Mouse (Mus musculus): ENCODE results near the gene Grk2.

Gene Grk2

GRCm38 (mm10) chr19:4303640-4303995 lies 2.4 kb downstream of the Grk2 start:
- DNase-seq (ENCODE audit: low spot score in 2 of 2): no peak

GRCm38 (mm10) chr19:4302936-4303639 lies 2.9 kb downstream of the Grk2 start:
- no peak for DNase-seq (ENCODE audit: low spot score in 2 of 2)

GRCm38 (mm10) chr19:4301735-4302651 lies 4.0 kb downstream of the Grk2 start:
- DNase-seq (ENCODE audit: low spot score in 2 of 2): no peak

GRCm38 (mm10) chr19:4300852-4301734 lies 4.9 kb downstream of the Grk2 start:
- no peak for DNase-seq (ENCODE audit: low spot score in 2 of 2)

DNA sequence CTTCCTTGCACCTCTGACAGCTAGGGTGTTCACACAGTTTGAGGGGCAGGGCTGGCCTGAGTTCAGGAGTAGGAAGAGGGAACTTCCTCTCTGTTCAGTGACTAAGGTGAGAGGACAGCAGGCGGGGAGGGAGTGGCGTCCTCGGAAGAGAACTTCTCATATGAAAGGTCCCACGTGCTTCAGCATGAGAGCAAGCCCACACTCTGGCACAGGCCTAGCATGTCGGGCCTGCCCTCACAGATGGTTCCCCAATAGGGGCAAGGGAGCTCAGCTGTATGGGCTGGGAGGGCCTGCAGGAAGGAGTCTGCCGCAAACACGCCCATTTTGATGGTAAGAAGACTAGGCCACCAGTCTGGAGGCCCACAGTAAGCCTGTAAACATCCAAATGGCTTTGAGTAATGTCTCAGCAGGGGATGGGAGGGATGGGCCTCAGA lies 5.7 kb downstream of the Grk2 start:
- DNase-seq (ENCODE audit: low spot score in 2 of 2): no peak

DNA sequence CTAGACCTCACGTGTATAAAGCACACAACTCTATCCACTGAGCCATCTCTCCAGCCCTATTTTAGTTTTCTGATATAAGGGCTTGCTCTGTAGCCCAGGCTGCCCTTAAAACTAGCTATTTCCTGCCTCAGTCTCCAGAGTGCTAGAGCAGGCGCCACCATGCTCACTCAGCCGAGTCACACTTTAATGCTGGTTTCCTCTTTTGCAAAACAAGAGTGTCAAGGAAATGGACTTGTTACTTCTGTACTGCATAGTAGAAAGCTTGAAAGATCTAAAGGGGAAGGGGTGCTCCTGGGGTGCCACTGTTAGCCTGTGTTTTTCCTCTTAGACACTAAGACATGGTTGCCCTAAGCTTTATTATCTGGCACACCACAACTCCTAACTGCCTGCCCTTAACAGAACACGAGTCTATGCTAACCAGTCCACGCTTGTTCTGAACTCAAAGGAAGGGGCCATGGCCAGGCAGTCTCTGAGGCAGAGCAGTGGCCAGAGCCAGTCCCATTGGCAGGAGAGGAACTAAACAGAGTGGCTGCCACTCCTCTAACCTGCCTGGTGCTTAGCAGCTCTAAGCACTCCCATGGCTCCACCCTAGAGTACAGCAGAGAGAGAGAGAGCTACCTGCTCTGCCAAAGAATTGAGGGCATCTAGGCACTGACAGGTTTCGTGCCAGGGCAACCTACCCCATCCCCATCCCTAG lies 6.3 kb downstream of the Grk2 start:
- DNase-seq (ENCODE audit: low spot score in 2 of 2): no peak

DNA sequence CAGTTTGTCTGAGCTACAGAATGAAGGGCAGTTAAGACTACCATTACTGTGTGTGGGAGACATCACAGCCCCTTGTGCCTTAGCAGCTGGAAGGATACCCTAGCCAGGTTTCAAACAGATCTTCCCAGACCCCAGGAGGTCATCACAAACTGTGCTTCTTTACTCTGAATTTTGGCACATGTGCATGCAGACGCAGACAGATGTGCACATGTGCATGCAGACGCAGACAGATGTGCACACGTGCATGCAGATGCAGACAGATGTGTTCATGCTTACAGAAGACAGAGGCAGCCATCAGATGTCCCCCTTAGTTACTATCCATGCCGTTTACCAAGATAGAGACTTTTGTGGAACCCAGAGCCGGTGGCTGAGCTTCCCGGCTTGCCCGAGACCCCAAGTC lies 6.9 kb downstream of the Grk2 start:
- DNase-seq (ENCODE audit: low spot score in 2 of 2): no peak

- DNase-seq (ENCODE audit: low spot score in 2 of 2): no peak
Observed at GRCm38 (mm10) chr19:4298322-4299121, 7.5 kb downstream of the Grk2 start.

DNA sequence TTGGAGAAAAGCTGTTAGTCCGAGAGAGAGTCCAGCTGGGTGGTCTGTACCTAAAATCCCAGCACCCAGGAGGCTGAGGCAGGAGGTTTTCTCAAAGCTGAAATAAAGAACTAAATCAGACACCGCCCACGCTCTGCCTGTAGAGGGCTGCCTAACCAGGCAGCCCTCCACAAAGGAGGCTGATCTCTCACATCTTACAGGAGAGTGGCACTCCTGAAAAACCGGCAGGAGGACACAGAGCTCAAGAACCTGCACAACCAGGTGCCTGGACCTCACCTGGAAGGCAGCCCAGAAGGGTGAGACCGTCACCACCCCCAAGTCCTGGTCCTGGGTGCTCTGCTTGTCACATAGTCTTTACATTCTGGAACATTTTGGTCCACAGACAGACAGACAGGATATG lies 8.2 kb downstream of the Grk2 start:
- no peak for DNase-seq (ENCODE audit: low spot score in 2 of 2)

GRCm38 (mm10) chr19:4296611-4297010 lies 9.4 kb downstream of the Grk2 start:
- DNase-seq (ENCODE audit: low spot score in 2 of 2): no peak

- no peak for DNase-seq (ENCODE audit: low spot score in 2 of 2)
Observed at GRCm38 (mm10) chr19:4295391-4295790, 10.6 kb downstream of the Grk2 start.

DNA sequence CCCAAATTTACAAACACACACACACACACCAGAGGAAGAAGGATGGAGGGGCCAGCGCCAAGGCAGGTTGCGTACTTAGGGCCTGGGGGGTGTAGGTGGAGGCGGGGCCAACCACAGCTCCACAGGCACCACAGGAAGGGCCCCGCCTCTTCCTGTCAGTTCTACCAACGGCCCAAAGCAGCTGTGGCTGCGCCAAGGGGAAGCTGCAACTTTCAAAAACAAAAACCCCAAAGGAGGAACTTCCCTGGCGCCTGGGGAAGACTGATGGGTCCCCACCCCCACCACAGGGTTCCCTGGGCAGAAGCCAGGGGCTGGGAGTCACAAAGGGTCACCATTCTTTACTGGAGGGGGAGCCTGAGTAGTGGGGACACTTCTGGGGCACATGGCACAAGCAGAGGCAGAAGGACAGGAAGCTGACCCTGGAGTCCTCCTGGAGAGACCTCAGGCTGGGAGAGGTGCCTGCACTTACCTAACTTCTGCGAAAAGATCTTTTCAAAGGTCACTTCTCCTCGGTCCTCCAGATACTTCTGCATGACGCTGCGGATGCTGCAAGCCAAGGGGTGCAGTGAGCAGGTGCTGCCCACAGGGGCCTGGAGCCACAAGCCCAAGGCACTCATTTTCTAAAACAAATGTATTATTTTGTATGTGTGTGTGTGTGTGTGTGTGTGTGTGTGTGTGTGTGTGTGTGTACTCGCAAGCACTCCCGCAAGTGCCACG lies 11.5 kb downstream of the Grk2 start:
- no peak for DNase-seq (ENCODE audit: low spot score in 2 of 2)

DNA sequence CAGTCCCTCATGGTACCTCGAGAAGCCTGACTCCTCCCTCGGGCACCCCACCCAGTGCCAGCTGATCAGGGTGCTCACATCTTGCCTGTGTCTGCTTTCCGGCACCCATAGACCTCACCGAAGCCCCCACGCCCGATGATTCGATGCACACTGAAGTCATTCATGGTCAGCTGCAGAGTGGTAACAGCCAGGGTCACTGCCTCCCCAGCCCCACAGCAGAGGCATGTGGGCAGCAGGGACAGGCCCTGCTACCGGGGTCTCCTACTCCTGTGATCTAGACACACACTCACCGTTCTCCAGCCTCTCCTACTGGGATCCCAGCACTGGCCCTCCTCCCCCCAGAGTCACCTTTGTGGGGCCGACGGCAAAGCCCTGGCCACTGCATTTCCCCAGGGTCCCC lies 14.9 kb downstream of the Grk2 start:
- DNase-seq (ENCODE audit: low spot score in 2 of 2): no peak

- no peak for DNase-seq (ENCODE audit: low spot score in 2 of 2)
Observed at GRCm38 (mm10) chr19:4290749-4291148, 15.3 kb downstream of the Grk2 start.

DNA sequence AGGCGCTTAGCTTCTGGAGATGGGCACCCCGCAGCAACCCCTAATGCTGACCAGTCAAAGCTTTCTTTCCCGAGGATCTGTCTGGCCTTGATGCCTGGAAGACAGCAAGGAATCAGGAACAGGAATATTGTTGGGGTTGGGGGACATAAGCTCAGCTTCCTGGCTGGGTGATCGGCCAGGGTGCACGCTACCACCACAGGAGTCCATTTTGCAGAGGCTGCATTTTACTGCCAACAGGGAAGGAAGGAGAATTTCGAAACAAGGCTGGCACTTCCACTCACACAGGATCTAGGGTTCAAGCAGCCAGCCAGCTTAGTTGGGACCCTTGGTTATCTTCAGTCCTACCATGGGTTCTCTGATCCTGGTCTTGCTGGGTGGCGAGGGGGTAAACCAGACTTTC lies 22.4 kb downstream of the Grk2 start:
- no peak for DNase-seq (ENCODE audit: low spot score in 2 of 2)

GRCm38 (mm10) chr19:4282898-4283553 lies 23.0 kb downstream of the Grk2 start, which contains the start of gene Ankrd13d:
TSS of gene Ankrd13d (minus strand) at chr19:4283137.
- DNase-seq (ENCODE audit: low spot score in 2 of 2): peak; percentile 92

GRCm38 (mm10) chr19:4280425-4280824 lies 25.6 kb downstream of the Grk2 start:
- DNase-seq (ENCODE audit: low spot score in 2 of 2): no peak

GRCm38 (mm10) chr19:4279487-4279886 lies 26.5 kb downstream of the Grk2 start:
- no peak for DNase-seq (ENCODE audit: low spot score in 2 of 2)

- DNase-seq (ENCODE audit: low spot score in 2 of 2): no peak
Observed at GRCm38 (mm10) chr19:4270972-4271371, 35.0 kb downstream of the Grk2 start.
